Mouse (Mus musculus) brain, embryonic 18.5 days (tissue): ENCODE data around the gene Rgl3.

Experiments
- DNase-seq: peaks from one replicate; pipeline ENCODE4 v3.0.0-alpha.2; 2012; ENCODE audit warnings: low read depth, low spot score

Rgl3 gene

GRCm38 (mm10) chr9:21989230-21990110 lies at the start of gene Rgl3:
Gene Rgl3 (minus strand): TSS chr9:21989446.
- DNase-seq: no peak

- DNase-seq: no peak
Observed at GRCm38 (mm10) chr9:22037826-22038225, 48.6 kb upstream of the Rgl3 start.

GRCm38 (mm10) chr9:22035300-22036044 lies 46.2 kb upstream of the Rgl3 start:
- no peak for DNase-seq

- no peak for DNase-seq
Observed at GRCm38 (mm10) chr9:22030386-22030785, 41.1 kb upstream of the Rgl3 start.

- DNase-seq: no peak
Observed at GRCm38 (mm10) chr9:22028467-22028866, 39.2 kb upstream of the Rgl3 start.

- no peak for DNase-seq
Observed at GRCm38 (mm10) chr9:22024592-22024991, 35.3 kb upstream of the Rgl3 start.

GRCm38 (mm10) chr9:22017208-22017825 lies 28.1 kb upstream of the Rgl3 start:
- no peak for DNase-seq

- no peak for DNase-seq
Observed at GRCm38 (mm10) chr9:22016245-22016644, 27.0 kb upstream of the Rgl3 start.

- no peak for DNase-seq
Observed at GRCm38 (mm10) chr9:22012731-22013130, 23.5 kb upstream of the Rgl3 start.

GRCm38 (mm10) chr9:22011055-22011454 lies 21.8 kb upstream of the Rgl3 start:
- DNase-seq: no peak

- no peak for DNase-seq
Observed at GRCm38 (mm10) chr9:22004546-22004945, 15.3 kb upstream of the Rgl3 start.

GRCm38 (mm10) chr9:22003163-22003554 lies 13.9 kb upstream of the Rgl3 start:
- DNase-seq: peak; percentile 18

- DNase-seq: peak; percentile 99
Observed at GRCm38 (mm10) chr9:22002194-22003162, 13.2 kb upstream of the Rgl3 start, which contains the start of the genes Ccdc151 and Prkcsh. Gene Ccdc151 (minus strand): TSS chr9:22002634. Gene Prkcsh (plus strand): TSS chr9:22002806.

GRCm38 (mm10) chr9:22001633-22002032 lies 12.4 kb upstream of the Rgl3 start:
- DNase-seq: no peak

- no peak for DNase-seq
Observed at GRCm38 (mm10) chr9:22000296-22000695, 11.1 kb upstream of the Rgl3 start.

GRCm38 (mm10) chr9:21996178-21996867 lies 7.1 kb upstream of the Rgl3 start:
- DNase-seq: no peak

- DNase-seq: no peak
Observed at GRCm38 (mm10) chr9:21992227-21992626, 3.0 kb upstream of the Rgl3 start.

GRCm38 (mm10) chr9:21988421-21989101 lies 685 bp downstream of the Rgl3 start:
- DNase-seq: no peak

- no peak for DNase-seq
Observed at GRCm38 (mm10) chr9:21987592-21988342, 1.5 kb downstream of the Rgl3 start.
